Mouse (Mus musculus) liver, adult (tissue): ENCODE data around the gene Mast4.

Experiments used
- GATA4 ChIP-seq: IDR thresholded peaks from 2 replicates; pipeline ENCODE4 v1.6.1; 2014; ENCODE audit warnings: mild to moderate bottlenecking, low read length; ENCODE audit not compliant: insufficient replicate concordance

The Mast4 gene

GRCm38 (mm10) chr13:102878631-102879030 lies 455.7 kb downstream of the Mast4 start:
- no peak for TF ChIP-seq GATA4

- no peak for TF ChIP-seq GATA4
Measured at GRCm38 (mm10) chr13:102877766-102878325, 456.5 kb downstream of the Mast4 start.

GRCm38 (mm10) chr13:102877154-102877553 lies 457.1 kb downstream of the Mast4 start:
- TF ChIP-seq GATA4 = no peak

GRCm38 (mm10) chr13:102875520-102875919 lies 458.8 kb downstream of the Mast4 start:
- TF ChIP-seq GATA4 = no peak

- TF ChIP-seq GATA4 = no peak
Measured at GRCm38 (mm10) chr13:102875144-102875476, 459.2 kb downstream of the Mast4 start.

- no peak for TF ChIP-seq GATA4
Measured at GRCm38 (mm10) chr13:102874465-102875143, 459.7 kb downstream of the Mast4 start.

GRCm38 (mm10) chr13:102873412-102874016 lies 460.8 kb downstream of the Mast4 start:
- no peak for TF ChIP-seq GATA4

GRCm38 (mm10) chr13:102871380-102872104 lies 462.8 kb downstream of the Mast4 start:
- TF ChIP-seq GATA4 = no peak

GRCm38 (mm10) chr13:102869541-102869940 lies 464.8 kb downstream of the Mast4 start:
- no peak for TF ChIP-seq GATA4

- no peak for TF ChIP-seq GATA4
Measured at GRCm38 (mm10) chr13:102866816-102867215, 467.5 kb downstream of the Mast4 start.

GRCm38 (mm10) chr13:102865971-102866724 lies 468.1 kb downstream of the Mast4 start:
- TF ChIP-seq GATA4 = no peak

GRCm38 (mm10) chr13:102865494-102865893 lies 468.8 kb downstream of the Mast4 start:
- no peak for TF ChIP-seq GATA4

GRCm38 (mm10) chr13:102864840-102865239 lies 469.5 kb downstream of the Mast4 start:
- TF ChIP-seq GATA4 = no peak

- TF ChIP-seq GATA4 = peak; percentile 14; the same call in 1 of the 2 replicates
Measured at GRCm38 (mm10) chr13:102864079-102864478, 470.2 kb downstream of the Mast4 start.

- no peak for TF ChIP-seq GATA4
Measured at GRCm38 (mm10) chr13:102862981-102863380, 471.3 kb downstream of the Mast4 start.

GRCm38 (mm10) chr13:102862397-102862796 lies 471.9 kb downstream of the Mast4 start:
- no peak for TF ChIP-seq GATA4

GRCm38 (mm10) chr13:102860733-102861132 lies 473.6 kb downstream of the Mast4 start:
- TF ChIP-seq GATA4 = no peak
